Mouse (Mus musculus) liver, adult 2 months (tissue): ENCODE measurements around the gene Zfp786. TPM values are rescaled to one million over a fixed set of nuclear protein-coding genes. Genes with fewer than 3 reads are reported as not detected.

ENCODE experiments used
- DNase-seq: peaks from one replicate; pipeline ENCODE4 v3.0.0-alpha.2; 2011; ENCODE audit warnings: low read depth, low spot score; ENCODE audit errors: extremely low read depth
- H3K27ac ChIP-seq: fragments of 200-500 bp; replicated peaks from 2 replicates; pipeline ENCODE4 v1.5.1; 2012; ENCODE audit warnings: low read depth, mild to moderate bottlenecking, control low read depth, inconsistent platforms, low read length; ENCODE audit not compliant: insufficient read depth
- H3K27me3 ChIP-seq: fragments of 200-500 bp; 2 replicates; pipeline ENCODE4 v1.6.1; 2012; ENCODE audit warnings: mild to moderate bottlenecking, moderate library complexity, low read length, inconsistent platforms; ENCODE audit not compliant: control insufficient read depth, insufficient read depth
- H3K36me3 ChIP-seq: fragments of 200-500 bp; 2 replicates; pipeline ENCODE4 v1.6.1; 2012; ENCODE audit warnings: low read length, inconsistent platforms; ENCODE audit not compliant: control insufficient read depth, insufficient read depth
- H3K4me1 ChIP-seq: fragments of 200-500 bp; 2 replicates; pipeline ENCODE4 v1.6.1; 2011; ENCODE audit warnings: low read length; ENCODE audit not compliant: control insufficient read depth, insufficient read depth
- H3K4me3 ChIP-seq: fragments of 200-500 bp; 2 replicates; pipeline ENCODE4 v1.5.1; 2011; ENCODE audit warnings: low read depth, mild to moderate bottlenecking, control low read depth, low read length, moderate library complexity; ENCODE audit not compliant: insufficient read depth
- H3K79me2 ChIP-seq: fragments of 200-500 bp; 2 replicates; pipeline ENCODE4 v1.6.1; 2012; ENCODE audit warnings: inconsistent platforms, mild to moderate bottlenecking, low read length, moderate library complexity; ENCODE audit not compliant: control insufficient read depth, insufficient read depth
- H3K9ac ChIP-seq: fragments of 200-500 bp; 2 replicates; pipeline ENCODE4 v1.6.1; 2012; ENCODE audit warnings: low read depth, mild to moderate bottlenecking, control low read depth, inconsistent platforms, low read length
- CTCF ChIP-seq: fragments of 200-500 bp; IDR thresholded peaks from 2 replicates; pipeline ENCODE4 v1.5.1; 2011; ENCODE audit warnings: low read depth, low read length, control low read depth
- POLR2A ChIP-seq: fragments of 200-500 bp; IDR thresholded peaks from 2 replicates; pipeline ENCODE4 v1.6.1; 2011; ENCODE audit warnings: low read length, control low read depth; ENCODE audit not compliant: insufficient read depth; ENCODE audit errors: extremely low read depth
- WGBS: fragments of 180-500 bp; shearing (Covaris S2); methylation state at CpG from one replicate; pipeline ENCODE4 v1.1.7; 2018; 5-methylcytosine and 5-hydroxymethylcytosine counted together
- polyA plus RNA-seq: library from polyadenylated mRNA; depleted of rRNA; stranded (reverse); fragments of >200 nt; gene quantifications from 2 replicates; pipeline ENCODE4 v1.2.3, GENCODE M21; 2012; rRNA removed
- total RNA-seq: library from RNA; depleted of rRNA; stranded (reverse); fragments of >200 nt; gene quantifications from 2 replicates; pipeline ENCODE4 v1.2.3, GENCODE M21; 2014; rRNA removed

Zfp786 gene
- total RNA-seq (0.07 and 0.28 TPM in 2 replicates), polyA plus RNA-seq (0.12 and 0.27 TPM in 2 replicates)

- TF ChIP-seq CTCF (peak; percentile 94), POLR2A (no peak)
- no peaks in the 10 kb centered on the region for H3K79me2 ChIP-seq
- 2% methylated on average over 62 of the region's 64 CpGs for WGBS
Measured at GRCm38 (mm10) chr6:47830104-47831078, at the start of gene Zfp786. TSS of gene Zfp786 (minus strand) at chr6:47830867.

GRCm38 (mm10) chr6:47880166-47880565 lies 49.5 kb upstream of the Zfp786 start:
- no peak for TF ChIP-seq CTCF
- no peak for TF ChIP-seq POLR2A
- no peak overlapping the region for H3K4me3 ChIP-seq
- no peak for DNase-seq
- H3K79me2 ChIP-seq: peaks cover 18% of the 10 kb centered on the region; the same call in 1 of the 2 replicates
- WGBS: 97% methylated on average over 10 of the region's 10 CpGs
- peaks cover 14% of the 10 kb centered on the region for H3K36me3 ChIP-seq
- no peak overlapping the region for H3K27ac ChIP-seq
- no peak overlapping the region for H3K9ac ChIP-seq
- peaks cover 6% of the 10 kb centered on the region for H3K4me1 ChIP-seq
- no peaks in the 10 kb centered on the region for H3K27me3 ChIP-seq

More at GRCm38 (mm10) chr6:47830104-47831078, at the start of gene Zfp786:
- H3K4me3 ChIP-seq: peak within 1 kb of the TSS; percentile 87
- no peak within 1 kb of the TSS; the same call in 1 of the 2 replicates for H3K27ac ChIP-seq
- H3K4me1 ChIP-seq: peaks cover 1% of the 10 kb centered on the region; the same call in 1 of the 2 replicates
- DNase-seq: peak; percentile 46
- no peaks in the 10 kb centered on the region for H3K36me3 ChIP-seq
- H3K9ac ChIP-seq: peak within 1 kb of the TSS; percentile 94
- H3K27me3 ChIP-seq: no peaks in the 10 kb centered on the region

GRCm38 (mm10) chr6:47879049-47879716 lies 48.5 kb upstream of the Zfp786 start:
- H3K4me1 ChIP-seq: peaks cover 6% of the 10 kb centered on the region
- no peak overlapping the region for H3K4me3 ChIP-seq
- DNase-seq: peak; percentile 45
- no peak for TF ChIP-seq POLR2A
- no peak for TF ChIP-seq CTCF
- peaks cover 11% of the 10 kb centered on the region for H3K36me3 ChIP-seq
- 0 out of 2 replicates have a peak overlapping the region, but pooled peaks have one; percentile 3 for H3K27ac ChIP-seq
- 39% methylated on average over 4 of the region's 4 CpGs for WGBS
- no peaks in the 10 kb centered on the region for H3K27me3 ChIP-seq
- no peak overlapping the region for H3K9ac ChIP-seq
- H3K79me2 ChIP-seq: peaks cover 18% of the 10 kb centered on the region; the same call in 1 of the 2 replicates

- TF ChIP-seq POLR2A: no peak
- no peak for TF ChIP-seq CTCF
- H3K27ac ChIP-seq: 0 out of 2 replicates have a peak overlapping the region, but pooled peaks have one; percentile 3
- peaks cover 6% of the 10 kb centered on the region for H3K4me1 ChIP-seq
- no peak for DNase-seq
- peaks cover 18% of the 10 kb centered on the region; the same call in 1 of the 2 replicates for H3K79me2 ChIP-seq
- H3K4me3 ChIP-seq: peak overlapping the region; percentile 80
- H3K36me3 ChIP-seq: peaks cover 11% of the 10 kb centered on the region
- peak overlapping the region; percentile 5; the same call in 1 of the 2 replicates for H3K9ac ChIP-seq
- 59% methylated on average over 3 of the region's 3 CpGs for WGBS
- H3K27me3 ChIP-seq: no peaks in the 10 kb centered on the region
Measured at GRCm38 (mm10) chr6:47878593-47878992, 47.9 kb upstream of the Zfp786 start.

DNA sequence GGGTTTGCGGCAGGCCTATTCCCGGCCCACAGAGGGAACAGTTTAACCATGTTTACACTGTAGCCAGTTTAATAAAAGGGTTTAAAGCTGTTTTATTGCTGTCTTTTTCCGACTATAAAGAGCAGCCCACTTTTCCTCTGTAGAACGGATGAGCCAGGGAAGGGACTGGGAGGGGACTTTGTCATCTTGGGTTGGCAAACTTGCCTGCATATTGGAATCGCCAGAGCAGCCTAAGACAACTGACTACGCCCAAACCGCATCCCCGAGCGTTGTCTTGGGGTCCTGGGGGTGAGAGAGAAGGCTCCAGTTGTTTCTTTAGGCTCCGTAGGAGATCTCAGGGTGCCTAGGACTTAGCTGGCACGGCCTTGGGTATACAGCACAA lies 47.5 kb upstream of the Zfp786 start:
- Histone ChIP-seq H3K79me2 (peaks cover 18% of the 10 kb centered on the region; the same call in 1 of the 2 replicates), H3K36me3 (peaks cover 8% of the 10 kb centered on the region), H3K27ac (peak overlapping the region; percentile 63), H3K4me1 (peaks cover 6% of the 10 kb centered on the region), H3K9ac (peak overlapping the region; percentile 86), H3K27me3 (no peaks in the 10 kb centered on the region), H3K4me3 (peak overlapping the region; percentile 80)
- peak; percentile 45 for DNase-seq
- TF ChIP-seq CTCF (no peak), POLR2A (no peak)
- WGBS: under 1% methylated on average over 11 of the region's 11 CpGs
